Mouse (Mus musculus) WW6 (cell line): ENCODE measurements at regions not wholly inside any gene's neighbourhood (a gene's known extent, or its start where the extent isn't known, plus 50 kb on each side); places are given as distances from the start of the nearest gene placed in this dataset.
A peak's percentile ranks its signal among the peaks of the same experiment; 100 is the strongest.

Source experiments
- DNase-seq: peaks from one replicate; pipeline ENCODE4 v3.0.0-alpha.2; 2013; ENCODE audit warnings: low read depth, low spot score

GRCm38 (mm10) chr11:31721908-31722307, 50.2 kb upstream of the Bod1 start:
- DNase-seq, result no peak

GRCm38 (mm10) chr11:31724506-31724905, 52.8 kb upstream of the Bod1 start:
- DNase-seq, result no peak

GRCm38 (mm10) chr11:31725936-31726647, 54.4 kb upstream of the Bod1 start:
- no peak for DNase-seq

GRCm38 (mm10) chr11:31727289-31727688, 55.6 kb upstream of the Bod1 start:
- no peak for DNase-seq

- DNase-seq, result no peak
These were observed 58.0 kb upstream of the Bod1 start for GRCm38 (mm10) chr11:31729728-31730127.

- no peak for DNase-seq
These were observed 58.5 kb upstream of the Bod1 start for GRCm38 (mm10) chr11:31730181-31730580.

- DNase-seq, result no peak
These were observed 59.0 kb upstream of the Bod1 start for GRCm38 (mm10) chr11:31730680-31731079.

- no peak for DNase-seq
These were observed 59.8 kb upstream of the Bod1 start for GRCm38 (mm10) chr11:31731459-31731858.

- DNase-seq, result no peak
These were observed 60.7 kb upstream of the Bod1 start for GRCm38 (mm10) chr11:31732342-31732741.

- DNase-seq, result no peak
These were observed 61.3 kb upstream of the Bod1 start for GRCm38 (mm10) chr11:31732958-31733357.

GRCm38 (mm10) chr11:31734091-31734490, 62.4 kb upstream of the Bod1 start:
- no peak for DNase-seq

- DNase-seq, result no peak
These were observed 63.6 kb upstream of the Bod1 start for GRCm38 (mm10) chr11:31735257-31735656.

GRCm38 (mm10) chr11:31736086-31736485, 64.4 kb upstream of the Bod1 start:
- no peak for DNase-seq

- no peak for DNase-seq
These were observed 64.9 kb upstream of the Bod1 start for GRCm38 (mm10) chr11:31736556-31737089.

GRCm38 (mm10) chr11:31738148-31739021, 66.7 kb upstream of the Bod1 start:
- DNase-seq, result no peak

- DNase-seq, result no peak
These were observed 68.7 kb upstream of the Bod1 start for GRCm38 (mm10) chr11:31740409-31740808.

- DNase-seq, result no peak
These were observed 70.5 kb upstream of the Bod1 start for GRCm38 (mm10) chr11:31742160-31742559.

- peak; percentile 45 for DNase-seq
These were observed 72.5 kb upstream of the Bod1 start for GRCm38 (mm10) chr11:31744076-31744785.

GRCm38 (mm10) chr11:31745028-31745865, 73.6 kb upstream of the Bod1 start:
- DNase-seq, result no peak

- DNase-seq, result no peak
These were observed 74.2 kb upstream of the Bod1 start for GRCm38 (mm10) chr11:31745866-31746248.

GRCm38 (mm10) chr11:31746488-31746887, 74.8 kb upstream of the Bod1 start:
- DNase-seq, result no peak
